Mouse (Mus musculus): ENCODE measurements around the gene Ifnar2.
"Not testable (repeated sequence)": the region's sequence is repeated elsewhere in the genome, so short reads cannot be mapped to it uniquely, and the experiment has no call there.

Gene Ifnar2

GRCm38 (mm10) chr16:91428259-91428865 is 55.8 kb downstream of the Ifnar2 start:
- DNase-seq (ENCODE audit: low read depth): no peak

- DNase-seq (ENCODE audit: low read depth): no peak
Measured at GRCm38 (mm10) chr16:91432720-91433328, 60.2 kb downstream of the Ifnar2 start.

- DNase-seq (ENCODE audit: low read depth): no peak
Measured at GRCm38 (mm10) chr16:91433329-91433933, 60.8 kb downstream of the Ifnar2 start.

GRCm38 (mm10) chr16:91434119-91434518 is 61.5 kb downstream of the Ifnar2 start:
- no peak for DNase-seq (ENCODE audit: low read depth)

GRCm38 (mm10) chr16:91438081-91438480 is 65.5 kb downstream of the Ifnar2 start:
- no peak for DNase-seq (ENCODE audit: low read depth)

GRCm38 (mm10) chr16:91438599-91438998 is 66.0 kb downstream of the Ifnar2 start:
- DNase-seq (ENCODE audit: low read depth): not testable (repeated sequence)

- DNase-seq (ENCODE audit: low read depth): no peak
Measured at GRCm38 (mm10) chr16:91441366-91441765, 68.8 kb downstream of the Ifnar2 start.

- no peak for DNase-seq (ENCODE audit: low read depth)
Measured at GRCm38 (mm10) chr16:91441811-91442240, 69.2 kb downstream of the Ifnar2 start.

GRCm38 (mm10) chr16:91442446-91442845 is 69.9 kb downstream of the Ifnar2 start:
- DNase-seq (ENCODE audit: low read depth): no peak

GRCm38 (mm10) chr16:91443211-91443611 is 70.6 kb downstream of the Ifnar2 start:
- DNase-seq (ENCODE audit: low read depth): no peak

- no peak for DNase-seq (ENCODE audit: low read depth)
Measured at GRCm38 (mm10) chr16:91444847-91445246, 72.3 kb downstream of the Ifnar2 start.

- no peak for DNase-seq (ENCODE audit: low read depth)
Measured at GRCm38 (mm10) chr16:91445566-91445965, 73.0 kb downstream of the Ifnar2 start.

- DNase-seq (ENCODE audit: low read depth): no peak
Measured at GRCm38 (mm10) chr16:91446778-91447511, 74.4 kb downstream of the Ifnar2 start.

- no peak for DNase-seq (ENCODE audit: low read depth)
Measured at GRCm38 (mm10) chr16:91447512-91447900, 74.9 kb downstream of the Ifnar2 start.

GRCm38 (mm10) chr16:91448088-91448487 is 75.5 kb downstream of the Ifnar2 start:
- DNase-seq (ENCODE audit: low read depth): no peak

- DNase-seq (ENCODE audit: low read depth): no peak
Measured at GRCm38 (mm10) chr16:91448895-91449294, 76.3 kb downstream of the Ifnar2 start.

- DNase-seq (ENCODE audit: low read depth): no peak
Measured at GRCm38 (mm10) chr16:91450137-91451064, 77.8 kb downstream of the Ifnar2 start.

- no peak for DNase-seq (ENCODE audit: low read depth)
Measured at GRCm38 (mm10) chr16:91451949-91452348, 79.4 kb downstream of the Ifnar2 start.

GRCm38 (mm10) chr16:91452363-91452896 is 79.8 kb downstream of the Ifnar2 start:
- no peak for DNase-seq (ENCODE audit: low read depth)
